Mouse (Mus musculus) MEL-GATA-1-ER (cell line): Measurements from ENCODE around the gene Mapk10.

ENCODE experiments used
- DNase-seq: peaks from one replicate; pipeline ENCODE4 v3.0.0-alpha.2; 2012; ENCODE audit warnings: low read depth; ENCODE audit errors: extremely low read depth

The Mapk10 gene

DNA sequence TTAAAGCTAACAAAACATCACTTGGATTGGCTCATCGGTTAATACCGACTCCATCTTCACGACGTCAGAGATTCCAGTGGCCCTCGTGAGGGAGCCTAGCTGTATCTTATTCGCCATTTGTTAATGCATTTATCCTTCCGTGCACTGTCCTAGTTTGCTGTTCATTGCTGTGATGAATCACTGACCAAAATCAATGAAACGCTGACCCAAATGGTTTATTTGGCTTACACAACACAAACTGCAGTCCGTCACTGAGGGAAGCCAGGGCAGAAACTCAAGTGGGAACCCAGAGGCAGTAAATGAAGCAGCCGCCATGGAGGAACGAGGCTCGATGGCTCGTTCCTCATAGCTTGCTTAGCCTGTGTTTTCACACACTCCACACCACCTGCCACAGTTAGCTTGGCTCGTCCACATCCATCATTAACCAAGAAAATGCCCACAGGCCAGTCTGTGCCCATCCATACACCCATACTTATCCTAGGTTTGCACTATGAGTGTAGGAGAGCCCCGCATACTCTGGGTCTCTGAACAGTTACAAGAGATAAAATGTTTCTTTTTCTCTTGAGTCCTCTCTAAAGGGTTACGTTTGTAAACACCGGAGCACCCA, 140.0 kb downstream of the Mapk10 start:
- no peak for DNase-seq

DNA sequence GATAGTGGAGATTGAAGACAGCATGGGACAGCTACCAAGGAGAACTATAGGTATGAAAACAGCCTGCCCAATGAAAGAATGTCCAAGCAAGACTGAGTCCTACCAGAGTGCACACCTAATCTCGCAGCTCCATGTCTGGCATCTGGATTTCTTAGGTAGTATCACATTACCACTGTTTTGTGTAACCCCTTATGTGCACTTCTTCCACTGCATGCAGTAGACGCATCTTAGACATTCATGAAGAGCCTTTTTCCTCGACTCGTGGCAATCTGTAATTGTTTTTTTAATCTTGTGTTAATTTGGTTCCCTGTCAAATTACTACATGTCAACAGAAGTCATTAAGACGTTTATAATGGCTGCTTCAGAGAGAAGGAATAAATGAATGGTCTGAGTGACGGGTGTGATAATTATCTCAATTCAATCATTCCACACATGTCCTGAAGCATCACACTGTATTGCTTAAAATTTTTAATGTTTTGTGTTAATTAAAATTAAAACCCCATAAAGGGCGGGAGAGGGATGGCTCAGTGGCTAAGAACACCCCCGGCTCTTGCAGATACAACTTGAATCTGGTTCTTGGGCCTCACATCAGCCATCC, 160.7 kb downstream of the Mapk10 start:
- DNase-seq: no peak

DNA sequence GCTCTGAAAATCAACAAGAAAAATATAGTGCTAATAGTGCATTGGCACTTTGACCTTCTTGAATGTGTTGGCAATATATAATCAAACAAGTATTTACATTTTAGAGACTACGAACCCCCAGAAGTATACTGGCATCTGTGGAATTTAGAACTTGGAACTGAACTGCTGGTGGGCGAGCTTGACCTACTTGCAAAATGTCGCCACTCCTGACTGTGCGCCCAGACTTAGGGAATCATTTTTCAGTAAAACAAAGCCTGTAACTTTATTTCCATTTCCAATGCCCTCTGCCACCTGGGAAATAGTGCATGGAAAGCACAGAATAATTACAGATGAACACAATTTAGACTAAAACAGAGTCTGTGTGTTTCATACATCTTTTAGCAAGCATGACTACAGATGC, 163.1 kb downstream of the Mapk10 start:
- no peak for DNase-seq

DNA sequence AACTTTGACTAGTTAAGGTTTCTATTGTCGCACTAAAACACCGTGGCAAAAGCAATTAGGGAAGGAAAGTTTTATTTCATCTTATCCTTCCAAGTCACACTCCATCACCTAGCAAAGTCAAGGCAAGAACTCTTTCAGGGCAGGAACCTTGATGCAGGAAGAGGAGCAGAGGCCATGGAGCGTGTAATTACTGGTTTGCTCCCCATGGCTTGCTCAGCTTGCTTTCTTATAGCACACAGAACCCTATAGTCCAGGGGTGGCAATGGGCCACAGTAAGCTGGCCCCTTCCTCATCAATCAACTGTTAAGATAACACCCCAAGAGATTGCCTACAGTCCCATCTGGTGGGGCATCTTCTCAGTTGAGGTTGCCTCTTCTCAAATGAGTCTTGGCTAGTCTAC, 173.4 kb downstream of the Mapk10 start:
- no peak for DNase-seq

DNA sequence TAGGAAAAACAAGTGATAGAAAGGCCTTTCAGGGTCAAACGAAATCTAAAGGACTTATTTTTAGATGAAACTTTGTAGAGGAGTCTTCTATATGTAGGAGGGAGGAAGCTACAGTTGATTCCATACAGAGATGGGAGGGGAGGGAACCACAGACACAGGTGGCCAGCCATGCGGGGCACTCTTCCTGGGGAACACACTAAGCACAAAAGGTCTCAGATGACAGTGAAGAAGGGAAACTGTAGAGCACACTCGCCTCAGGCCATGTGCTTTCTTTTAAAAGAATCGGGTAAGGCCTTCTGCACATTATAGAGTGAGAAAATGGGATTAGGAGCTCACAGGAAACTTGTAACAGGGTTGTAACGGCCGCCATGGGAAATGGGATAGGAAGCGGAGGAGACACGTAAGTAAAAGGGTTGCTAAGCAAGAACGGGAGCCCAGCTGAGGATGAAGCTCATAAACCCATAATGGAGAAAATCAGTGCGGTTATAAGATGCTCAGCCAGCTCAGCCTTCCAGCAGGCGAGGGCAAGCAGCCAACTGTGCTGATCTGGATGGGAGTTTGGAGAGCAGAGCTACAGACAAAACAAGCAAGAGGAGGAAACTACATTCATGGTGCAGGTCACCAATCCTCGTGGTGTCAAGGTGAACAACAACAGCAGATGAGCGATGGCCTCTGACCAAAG, 182.1 kb downstream of the Mapk10 start:
- DNase-seq: no peak

DNA sequence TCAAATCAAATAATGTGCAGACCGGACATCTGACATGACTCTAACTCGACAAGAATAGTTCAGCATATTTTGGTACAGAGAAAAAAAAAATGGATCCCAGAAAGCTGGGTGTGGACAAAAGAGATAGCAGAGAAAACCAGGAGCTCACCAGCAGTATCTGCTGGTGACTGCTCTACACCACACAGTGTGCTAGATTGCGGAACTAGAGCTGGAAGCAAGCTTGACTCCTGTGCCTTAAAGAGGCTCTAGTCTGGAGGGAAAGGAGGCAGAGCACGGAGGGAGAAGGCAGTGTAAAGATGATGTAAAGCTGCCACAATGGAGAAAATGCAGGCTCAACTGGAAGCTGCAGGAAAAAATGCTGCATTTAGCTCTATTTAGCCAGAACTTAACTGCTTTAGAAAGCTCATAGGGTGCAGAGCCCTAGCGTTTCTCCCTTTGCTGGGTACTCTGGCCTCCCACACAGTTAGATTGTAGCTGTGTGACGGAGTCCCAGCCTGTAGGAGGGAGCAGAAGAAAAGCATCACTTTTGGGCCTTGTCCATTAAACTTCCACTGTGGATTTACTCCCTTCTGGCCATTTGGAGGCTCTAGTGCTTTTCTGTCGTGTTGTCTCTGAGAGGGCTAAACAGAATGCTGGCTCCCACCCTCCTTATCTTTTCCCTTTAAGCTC, 188.5 kb downstream of the Mapk10 start:
- DNase-seq: no peak

DNA sequence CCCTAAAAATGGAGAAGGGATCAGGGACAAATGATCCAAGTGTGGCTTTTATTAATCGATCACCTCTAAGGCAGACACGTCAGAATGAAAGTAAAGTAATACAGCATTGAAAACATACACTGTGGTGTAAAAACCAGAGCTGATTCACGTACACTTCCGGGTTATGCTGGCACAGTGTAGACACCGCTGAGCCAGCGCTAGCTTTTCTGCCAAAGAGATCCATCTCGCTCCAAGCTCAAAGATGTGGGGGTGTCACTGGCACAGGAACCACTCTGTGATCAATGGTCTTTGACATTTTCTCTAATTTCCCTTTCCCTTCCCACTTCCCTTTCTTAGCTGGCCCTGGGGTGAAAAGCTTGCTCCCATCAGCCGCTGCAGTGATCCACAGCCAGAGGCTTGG, 189.7 kb downstream of the Mapk10 start:
- DNase-seq: no peak

DNA sequence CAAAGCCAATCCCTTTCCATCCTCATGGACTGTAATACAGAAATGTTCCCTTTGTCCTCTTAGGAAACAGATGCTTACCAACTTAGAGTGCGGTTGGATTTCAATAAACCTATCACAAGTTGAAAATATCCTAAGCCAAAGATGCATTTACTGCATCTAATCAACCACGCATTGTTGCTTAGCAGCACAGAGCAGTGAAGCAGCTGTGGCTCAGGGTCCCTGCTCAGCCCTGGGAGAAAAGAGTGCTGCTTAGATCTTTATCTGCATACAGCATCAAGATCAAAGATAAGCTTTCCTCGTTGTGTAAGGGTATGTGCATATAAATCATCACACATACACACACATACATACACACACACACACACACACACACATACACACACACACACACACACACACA, 190.2 kb downstream of the Mapk10 start:
- DNase-seq: no peak

DNA sequence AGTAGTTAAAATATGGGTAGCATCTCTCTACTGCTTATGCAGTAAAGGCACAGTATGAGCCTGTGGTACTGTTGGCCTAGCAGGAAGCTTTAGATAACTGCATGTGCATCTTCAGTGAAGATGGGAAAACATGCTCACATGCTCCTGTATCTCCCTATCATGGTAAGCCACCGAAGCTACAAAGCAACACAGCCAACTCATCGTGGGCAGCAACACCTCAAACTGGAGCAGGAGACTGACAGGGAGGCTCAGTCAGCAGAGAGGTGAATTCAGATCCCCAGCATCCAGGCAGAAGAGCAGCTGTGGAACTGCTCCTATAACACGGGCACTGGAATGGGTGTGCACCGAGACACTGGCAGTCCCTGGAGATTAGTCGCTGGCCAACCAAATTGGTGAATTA, 191.0 kb downstream of the Mapk10 start:
- DNase-seq: no peak

DNA sequence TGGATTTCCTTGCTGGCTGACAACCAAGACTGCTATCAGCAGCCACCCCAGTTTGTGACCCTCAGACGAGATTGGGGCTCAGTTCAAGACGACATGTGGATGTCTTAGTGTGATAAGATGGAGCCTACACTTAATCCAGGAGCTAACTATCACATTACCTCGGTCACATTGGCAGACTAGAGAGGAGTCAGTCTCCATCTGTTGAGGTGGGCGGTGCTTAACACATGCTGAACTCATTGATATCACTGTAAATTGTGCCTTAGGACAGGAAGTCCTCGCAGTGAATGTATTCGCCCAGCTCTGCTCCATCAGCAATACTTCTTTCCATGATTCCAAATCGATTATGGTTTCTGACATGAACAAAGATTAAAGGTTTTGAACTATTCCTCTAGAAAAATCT, 193.5 kb downstream of the Mapk10 start:
- no peak for DNase-seq

DNA sequence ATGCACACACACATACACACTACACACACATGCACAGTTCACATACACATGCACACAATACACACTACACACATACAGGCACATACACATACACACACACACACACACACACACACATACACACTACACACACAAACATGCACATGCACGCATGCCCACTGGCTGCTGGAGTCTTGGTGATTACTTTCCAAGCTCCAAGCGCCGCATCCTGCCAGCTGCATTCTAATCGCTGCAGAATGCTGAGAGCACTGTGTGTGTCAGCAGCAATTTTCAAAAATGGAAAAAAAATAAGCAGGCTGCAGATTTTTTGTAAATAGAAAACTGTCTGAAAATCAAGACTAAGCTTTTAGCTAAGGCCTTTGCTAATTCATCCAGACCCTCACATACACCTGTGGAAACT, 196.8 kb downstream of the Mapk10 start:
- no peak for DNase-seq

DNA sequence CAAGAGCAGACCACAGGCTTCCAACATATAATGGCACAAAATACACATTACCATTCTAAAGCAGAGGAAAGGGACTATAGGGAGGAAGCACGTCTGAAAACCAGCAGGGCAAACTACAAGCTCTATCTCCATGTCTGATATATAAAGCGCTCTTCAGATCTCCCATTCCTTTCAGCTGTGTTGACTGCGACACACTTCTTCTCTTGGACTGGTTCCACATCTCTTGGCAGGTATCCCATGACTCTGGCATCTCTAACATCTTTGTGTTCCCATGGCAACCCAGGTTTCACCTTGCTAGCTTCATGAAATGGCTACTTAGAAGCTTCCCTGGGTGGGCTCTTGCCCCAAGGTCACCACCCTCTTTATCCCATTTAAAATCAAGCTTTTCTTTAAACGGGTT, 202.2 kb downstream of the Mapk10 start:
- no peak for DNase-seq

DNA sequence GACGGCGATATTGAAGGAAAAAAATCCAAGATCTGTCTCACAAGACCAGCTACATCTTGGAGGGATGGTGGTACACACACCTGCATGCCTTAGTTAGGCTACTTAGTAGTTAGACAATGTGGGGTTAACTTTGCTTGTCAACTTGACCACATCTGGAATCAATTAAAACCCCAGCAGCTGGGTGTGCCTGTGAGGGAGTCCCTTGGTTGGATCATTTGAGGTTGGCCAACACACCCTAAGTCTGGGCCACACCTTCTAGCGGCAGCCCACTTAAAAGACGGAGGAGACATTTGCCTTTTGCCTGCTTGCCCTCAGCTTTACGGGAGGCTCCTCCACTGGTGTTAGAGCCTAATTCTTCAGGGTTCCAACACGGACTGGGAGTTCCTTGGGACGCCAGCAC, 209.0 kb downstream of the Mapk10 start:
- DNase-seq: no peak

DNA sequence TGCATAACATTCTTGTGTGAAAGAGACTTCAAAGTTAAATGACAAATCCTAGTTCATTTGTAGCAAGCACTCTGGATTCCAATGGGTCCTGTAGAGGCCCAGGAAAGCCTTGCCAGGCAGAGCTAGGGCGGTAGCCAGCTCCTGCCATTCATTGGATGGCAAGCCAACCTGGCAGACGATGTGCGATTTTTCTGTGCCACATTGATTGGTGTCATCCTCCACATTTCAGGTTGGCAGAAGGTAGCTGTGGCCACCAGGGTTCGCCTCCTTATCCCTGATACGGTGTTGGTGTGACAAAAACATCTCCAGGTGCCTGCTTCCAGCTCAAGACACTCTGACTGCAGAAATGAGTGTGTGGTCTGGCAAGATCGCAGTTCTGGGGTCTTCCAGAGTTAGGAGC, 210.6 kb downstream of the Mapk10 start:
- no peak for DNase-seq

DNA sequence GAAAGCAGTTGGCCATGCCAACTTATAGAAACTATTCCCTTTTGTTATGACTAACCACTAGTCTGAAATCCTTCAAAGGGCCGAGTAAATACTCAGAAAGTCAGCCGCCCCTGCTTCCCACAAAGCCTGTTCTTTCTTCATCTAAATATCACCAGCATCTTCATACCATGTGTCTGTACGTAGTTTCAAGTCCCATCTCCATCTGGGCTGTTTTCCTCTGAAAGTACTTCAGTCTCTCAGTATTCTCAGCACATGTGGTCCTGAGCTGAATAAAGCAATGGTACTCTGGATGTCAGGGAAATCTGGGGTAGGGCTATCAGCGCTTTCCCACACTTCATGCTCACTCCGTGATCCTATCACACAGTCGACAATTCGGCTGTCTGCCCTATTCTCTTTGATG, 212.6 kb downstream of the Mapk10 start:
- no peak for DNase-seq

DNA sequence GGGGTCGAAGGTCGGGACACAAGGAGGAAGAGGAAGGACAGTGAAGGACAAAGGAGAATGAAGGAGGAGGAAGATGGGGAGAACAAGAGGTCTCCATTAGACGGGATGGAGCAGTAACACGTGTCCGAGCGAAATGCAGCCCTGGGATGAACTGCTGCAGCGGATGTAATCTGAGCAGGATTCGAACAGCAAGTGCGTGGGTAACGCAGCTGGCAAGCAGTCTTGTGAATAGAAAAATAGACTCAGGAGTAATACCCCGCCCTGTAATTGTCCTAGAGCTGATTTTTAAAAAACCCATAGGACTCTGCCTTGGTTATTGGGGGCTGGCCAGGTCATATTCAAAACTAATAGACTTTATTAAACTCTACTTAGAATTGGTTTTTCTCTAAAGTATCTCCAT, 213.2 kb downstream of the Mapk10 start:
- no peak for DNase-seq

DNA sequence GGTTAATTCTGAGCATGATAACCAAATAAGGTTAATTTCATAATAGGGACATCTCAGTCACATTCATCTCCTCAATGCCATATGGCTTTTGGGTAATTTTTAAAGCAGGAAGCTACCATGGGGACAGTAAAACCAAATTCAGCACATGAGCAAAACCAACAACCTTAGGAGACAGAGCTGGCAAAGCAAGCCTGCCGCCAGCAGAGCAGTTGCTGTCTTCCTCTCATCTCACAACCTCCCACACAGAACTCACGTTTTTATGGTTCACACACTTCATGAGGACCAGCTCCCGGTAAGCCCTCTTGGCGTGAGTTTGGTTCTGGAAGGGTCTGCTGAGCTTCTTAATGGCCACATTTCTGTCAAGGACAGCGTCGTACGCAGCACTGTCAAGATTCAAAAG, 214.8 kb downstream of the Mapk10 start:
- no peak for DNase-seq

DNA sequence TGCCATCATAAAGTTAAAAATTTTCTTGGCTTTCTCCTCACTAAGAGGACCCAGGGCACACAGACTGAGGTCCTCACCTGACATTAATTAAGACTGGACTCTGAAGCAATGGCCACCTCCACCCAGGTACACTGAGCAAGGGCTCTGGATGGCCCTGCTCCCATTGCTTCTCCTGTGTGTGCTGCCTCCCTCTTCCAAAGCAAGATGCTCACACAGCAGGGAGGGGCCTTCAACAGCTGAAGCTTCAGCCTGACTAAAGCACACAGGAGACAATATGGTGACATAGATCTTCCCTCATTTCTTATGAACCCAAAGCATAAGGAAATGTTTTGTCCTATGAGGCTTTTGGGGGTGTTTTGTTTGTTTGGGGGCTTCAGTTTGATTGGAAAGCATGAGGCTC, 215.2 kb downstream of the Mapk10 start:
- no peak for DNase-seq

DNA sequence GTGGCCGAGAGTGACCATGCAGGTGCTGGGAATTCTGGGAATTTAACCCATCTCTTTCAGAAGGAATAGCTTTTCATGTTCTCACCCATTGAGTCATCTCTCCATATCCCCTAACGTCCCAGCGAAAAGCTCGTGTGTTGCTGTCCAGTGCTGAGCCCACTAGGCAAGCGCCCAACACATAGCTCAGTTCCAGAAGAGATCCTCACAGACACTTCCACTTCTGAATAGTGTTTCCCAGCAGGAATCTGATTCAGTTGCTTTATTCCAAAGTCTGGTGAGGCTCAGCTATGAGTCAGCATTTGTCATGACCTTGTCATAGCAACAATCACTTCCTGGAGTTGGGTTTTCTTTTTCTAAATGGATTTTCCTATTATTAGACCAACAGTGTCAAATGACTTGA, 217.2 kb downstream of the Mapk10 start:
- DNase-seq: no peak

DNA sequence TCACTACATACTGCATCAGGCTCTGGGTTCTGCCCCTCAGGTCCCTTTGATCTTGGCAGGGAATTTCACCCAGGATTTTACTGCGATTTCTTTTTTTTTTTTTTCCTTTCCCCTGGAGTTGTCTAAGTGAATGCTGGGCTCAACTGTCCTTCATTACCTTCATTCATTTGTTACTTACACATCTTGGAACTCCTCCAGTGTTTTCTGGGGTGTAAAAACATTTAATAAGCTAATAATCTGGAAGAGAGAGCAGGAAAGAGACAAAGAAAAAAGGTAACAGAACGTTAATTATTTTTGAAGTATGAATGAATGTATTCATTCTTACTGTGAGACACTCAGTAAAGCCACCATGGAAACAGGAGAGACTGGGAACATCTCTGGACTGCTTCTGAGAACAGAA, 219.4 kb downstream of the Mapk10 start:
- DNase-seq: no peak

DNA sequence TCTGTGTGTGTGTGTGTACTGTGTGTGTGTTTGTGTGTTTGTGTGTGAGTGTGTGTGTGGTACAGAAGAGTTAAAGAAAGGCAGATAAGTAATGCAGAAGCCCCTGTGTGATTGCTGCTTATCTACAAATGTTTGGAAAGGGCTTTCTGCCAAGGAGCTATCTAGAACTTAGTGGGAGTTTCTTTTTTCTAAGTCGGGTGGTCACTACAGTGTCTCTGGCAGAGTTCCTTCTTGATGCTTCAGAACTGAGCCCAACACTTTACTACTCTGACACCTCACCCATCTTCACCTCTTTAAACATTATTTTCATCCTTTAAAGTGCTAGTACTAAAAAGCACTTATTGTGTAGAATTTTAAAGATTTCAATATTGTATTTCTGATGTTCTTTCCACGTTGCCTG, 232.8 kb downstream of the Mapk10 start:
- DNase-seq: no peak

DNA sequence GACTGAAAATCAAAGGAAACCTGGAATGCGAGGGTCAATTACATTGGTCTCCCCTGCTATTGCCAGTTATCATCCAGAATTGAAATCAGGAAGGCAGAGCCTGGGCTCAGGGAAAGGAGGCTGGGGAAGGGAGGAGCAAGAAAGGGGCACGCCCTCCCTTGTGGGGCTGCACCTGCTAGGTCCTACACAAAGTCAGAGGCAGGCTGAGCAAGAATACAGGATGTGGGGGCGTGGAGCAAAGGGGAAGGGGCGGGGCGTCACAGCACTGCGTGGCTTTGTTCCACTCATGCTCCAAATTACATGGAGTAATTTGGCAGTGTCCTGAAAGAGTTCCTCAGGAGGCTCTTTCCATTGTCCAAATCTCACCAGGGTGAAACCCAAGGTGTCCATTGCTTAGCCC, 234.0 kb downstream of the Mapk10 start:
- DNase-seq: no peak

DNA sequence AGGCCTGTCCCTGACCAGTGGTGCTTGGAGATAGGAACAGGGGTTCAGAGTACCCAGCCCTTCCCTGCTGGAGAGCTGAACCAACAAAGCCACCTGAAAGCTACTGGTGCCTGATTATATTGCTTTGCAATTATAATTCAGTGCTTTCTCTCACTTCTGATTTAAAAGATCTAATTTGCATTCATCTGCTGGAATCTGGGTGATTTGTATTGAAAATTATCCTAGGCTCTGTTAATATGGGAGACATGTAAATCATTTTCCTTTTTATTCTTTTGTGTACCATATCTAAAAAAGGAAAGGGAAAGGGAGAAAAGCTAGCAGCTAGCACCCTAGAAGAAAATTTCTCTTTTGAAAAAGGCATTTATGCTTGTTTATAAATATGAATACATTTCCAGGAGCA, 234.6 kb downstream of the Mapk10 start:
- DNase-seq: no peak
